Mouse (Mus musculus) MEL (cell line): ENCODE measurements around the gene Klf13. TPM values are rescaled to one million over a fixed set of nuclear protein-coding genes. Genes with fewer than 3 reads are reported as not detected.

Experiments used
- DNase-seq: peaks from one replicate; pipeline ENCODE4 v3.0.0; 2011; ENCODE audit warnings: low read depth, low spot score
- H3K27ac ChIP-seq: 2 replicates; pipeline ENCODE4 v1.5.1; 2012; ENCODE audit warnings: low read depth, mild to moderate bottlenecking, control low read depth, low read length, moderate library complexity; ENCODE audit not compliant: control insufficient read depth
- H3K27me3 ChIP-seq, 2 experiments: fragments of 150-350 bp in 1 of 2; sonication (generic) in 1 of 2; 2 replicates each; pipeline ENCODE4 v1.6.1; 2012; ENCODE audit warnings: low read length in 2 of 2, mild to moderate bottlenecking in 2 of 2, improper control_type of control experiment in 1 of 2, moderate library complexity in 1 of 2; ENCODE audit not compliant: insufficient read depth in 2 of 2, control insufficient read depth in 1 of 2
- H3K36me3 ChIP-seq, 2 experiments: 2 replicates each; pipeline ENCODE4 v1.6.1; 2012 to 2014; ENCODE audit warnings: low read length in 2 of 2, improper control_type of control experiment in 1 of 2, inconsistent platforms in 1 of 2, mild to moderate bottlenecking in 1 of 2; ENCODE audit not compliant: insufficient read depth in 2 of 2, control insufficient read depth in 1 of 2
- H3K4me1 ChIP-seq, 2 experiments: fragments of 150-350 bp in 1 of 2; sonication (generic) in 1 of 2; 2 replicates each; pipeline ENCODE4 v1.6.1; 2012; ENCODE audit warnings: low read length in 2 of 2, improper control_type of control experiment in 1 of 2, mild to moderate bottlenecking in 1 of 2; ENCODE audit not compliant: insufficient read depth in 2 of 2, control insufficient read depth in 1 of 2
- H3K4me3 ChIP-seq, 2 experiments: fragments of 150-350 bp in 1 of 2; sonication (generic) in 1 of 2; 2 replicates each; pipeline ENCODE4 v1.5.1; 2012; ENCODE audit warnings: low read depth in 2 of 2, low read length in 2 of 2, mild to moderate bottlenecking in 2 of 2, moderate library complexity in 2 of 2, control low read depth in 1 of 2, improper control_type of control experiment in 1 of 2; ENCODE audit not compliant: control insufficient read depth in 1 of 2, insufficient read depth in 1 of 2
- H3K79me2 ChIP-seq: 2 replicates; pipeline ENCODE4 v1.6.1; 2012; ENCODE audit warnings: mild to moderate bottlenecking, low read length, moderate library complexity; ENCODE audit not compliant: control insufficient read depth, poor library complexity, insufficient read depth
- H3K9ac ChIP-seq: 2 replicates; pipeline ENCODE4 v1.6.1; 2012; ENCODE audit warnings: low read depth, mild to moderate bottlenecking, control low read depth, low read length, moderate library complexity; ENCODE audit not compliant: control insufficient read depth, poor library complexity, severe bottlenecking
- H3K9me3 ChIP-seq: fragments of 150-350 bp; sonication (generic); replicated peaks from 2 replicates; pipeline ENCODE4 v1.6.1; 2012; ENCODE audit warnings: mild to moderate bottlenecking, low read length, improper control_type of control experiment, moderate library complexity; ENCODE audit not compliant: insufficient read depth
- CHD1 ChIP-seq: IDR thresholded peaks from 2 replicates; pipeline ENCODE4 v1.6.1; 2012; ENCODE audit warnings: low read depth, mild to moderate bottlenecking, inconsistent platforms, low read length, improper control_type of control experiment
- CHD2 ChIP-seq: IDR thresholded peaks from 2 replicates; pipeline ENCODE4 v1.6.1; 2011; ENCODE audit warnings: low read length, improper control_type of control experiment
- CTCF ChIP-seq, 3 experiments: IDR thresholded peaks in 2 of 3; conservative IDR thresholded peaks in 1 of 3; 2 replicates each; pipeline ENCODE4 v1.5.1; 2011 to 2012; ENCODE audit warnings: low read length in 3 of 3, low read depth in 2 of 3, mild to moderate bottlenecking in 2 of 3, improper control_type of control experiment in 1 of 3, inconsistent platforms in 1 of 3, mixed read lengths in 1 of 3, moderate library complexity in 1 of 3; ENCODE audit not compliant: control insufficient read depth in 1 of 3, insufficient read depth in 1 of 3, poor library complexity in 1 of 3, severe bottlenecking in 1 of 3
- E2F4 ChIP-seq: IDR thresholded peaks from 2 replicates; pipeline ENCODE4 v1.6.1; 2011; ENCODE audit warnings: low read depth, low read length, improper control_type of control experiment, borderline replicate concordance
- EP300 ChIP-seq, 2 experiments: IDR thresholded peaks; 2 replicates each; pipeline ENCODE4 v1.6.1; 2011; ENCODE audit warnings: improper control_type of control experiment in 2 of 2, low read length in 2 of 2, low read depth in 1 of 2, mild to moderate bottlenecking in 1 of 2
- ETS1 ChIP-seq: IDR thresholded peaks from 2 replicates; pipeline ENCODE4 v1.6.1; 2012; ENCODE audit warnings: low read depth, mild to moderate bottlenecking, inconsistent platforms, low read length, improper control_type of control experiment, moderate library complexity
- GATA1 ChIP-seq: IDR thresholded peaks from 2 replicates; pipeline ENCODE4 v1.6.1; 2011; ENCODE audit warnings: low read depth, low read length, improper control_type of control experiment
- KAT2A ChIP-seq: conservative IDR thresholded peaks from 2 replicates; pipeline ENCODE4 v1.6.1; 2012; ENCODE audit warnings: low read depth, low read length, improper control_type of control experiment, inconsistent platforms
- MAFK ChIP-seq: IDR thresholded peaks from 2 replicates; pipeline ENCODE4 v1.6.1; 2011; ENCODE audit warnings: low read depth, mild to moderate bottlenecking, low read length, improper control_type of control experiment, borderline replicate concordance
- MAX ChIP-seq: IDR thresholded peaks from 2 replicates; pipeline ENCODE4 v1.6.1; 2011; ENCODE audit warnings: low read length, improper control_type of control experiment
- MEF2A ChIP-seq: IDR thresholded peaks from 2 replicates; pipeline ENCODE4 v1.6.1; 2014; ENCODE audit warnings: low read depth, mild to moderate bottlenecking, inconsistent platforms, low read length, improper control_type of control experiment; ENCODE audit not compliant: poor library complexity, insufficient replicate concordance, severe bottlenecking; ENCODE audit errors: extremely low read depth
- MXI1 ChIP-seq: IDR thresholded peaks from 2 replicates; pipeline ENCODE4 v1.6.1; 2011; ENCODE audit warnings: mild to moderate bottlenecking, low read depth, low read length, improper control_type of control experiment
- MYB ChIP-seq: IDR thresholded peaks from 2 replicates; pipeline ENCODE4 v1.6.1; 2011; ENCODE audit warnings: mild to moderate bottlenecking, low read depth, low read length, improper control_type of control experiment
- POLR2A ChIP-seq, 2 experiments: IDR thresholded peaks; 2 replicates each; pipeline ENCODE4 v1.6.1; 2011 to 2012; ENCODE audit warnings: low read length in 2 of 2, mild to moderate bottlenecking in 2 of 2, control low read depth in 1 of 2, improper control_type of control experiment in 1 of 2, low read depth in 1 of 2, moderate library complexity in 1 of 2; ENCODE audit not compliant: control insufficient read depth in 1 of 2, insufficient read depth in 1 of 2, poor library complexity in 1 of 2
- POLR2AphosphoS2 ChIP-seq: IDR thresholded peaks from 2 replicates; pipeline ENCODE4 v1.6.1; 2011; ENCODE audit warnings: low read length, improper control_type of control experiment
- POLR2AphosphoS5 ChIP-seq: IDR thresholded peaks from 2 replicates; pipeline ENCODE4 v1.6.1; 2012; ENCODE audit warnings: low read depth, borderline replicate concordance, mild to moderate bottlenecking, inconsistent platforms, low read length, moderate library complexity, mixed read lengths
- RAD21 ChIP-seq: IDR thresholded peaks from 2 replicates; pipeline ENCODE4 v1.6.1; 2011; ENCODE audit warnings: mild to moderate bottlenecking, low read depth, low read length, improper control_type of control experiment
- TAL1 ChIP-seq: IDR thresholded peaks from 2 replicates; pipeline ENCODE4 v1.6.1; 2012; ENCODE audit warnings: mild to moderate bottlenecking, inconsistent platforms, low read length, moderate library complexity, mixed read lengths
- TBP ChIP-seq: IDR thresholded peaks from 2 replicates; pipeline ENCODE4 v1.8.0; 2011; ENCODE audit warnings: low read depth, low read length, improper control_type of control experiment
- UBTF ChIP-seq: IDR thresholded peaks from 2 replicates; pipeline ENCODE4 v1.6.1; 2012; ENCODE audit warnings: low read depth, mild to moderate bottlenecking, inconsistent platforms, low read length, improper control_type of control experiment, moderate library complexity, borderline replicate concordance; ENCODE audit not compliant: insufficient read depth
- USF1 ChIP-seq: IDR thresholded peaks from 2 replicates; pipeline ENCODE4 v1.6.1; 2014; ENCODE audit warnings: low read depth, mild to moderate bottlenecking, inconsistent platforms, low read length, improper control_type of control experiment, moderate library complexity
- polyA plus RNA-seq, 2 experiments: library from polyadenylated mRNA; stranded (reverse) in 1 of 2; unstranded in 1 of 2; fragments of >175 nt in 1 of 2; fragments of >200 nt in 1 of 2; gene quantifications; 2 replicates each; pipeline versions ENCODE4 v1.2.1 to v1.2.4; 2012; ENCODE audit warnings: low replicate concordance in 2 of 2, low read depth in 1 of 2; ENCODE audit not compliant: insufficient read length in 2 of 2, insufficient read depth in 1 of 2, missing spikeins in 1 of 2
- total RNA-seq: library from RNA; depleted of rRNA; stranded (reverse); fragments of 300-350 nt; gene quantifications from 2 replicates; pipeline ENCODE4 v1.2.3, GENCODE M21; 2012

Klf13 gene
- total and polyA plus RNA-seq, 3 experiments, result 21.6 to 118 (median 26.9) TPM

DNA sequence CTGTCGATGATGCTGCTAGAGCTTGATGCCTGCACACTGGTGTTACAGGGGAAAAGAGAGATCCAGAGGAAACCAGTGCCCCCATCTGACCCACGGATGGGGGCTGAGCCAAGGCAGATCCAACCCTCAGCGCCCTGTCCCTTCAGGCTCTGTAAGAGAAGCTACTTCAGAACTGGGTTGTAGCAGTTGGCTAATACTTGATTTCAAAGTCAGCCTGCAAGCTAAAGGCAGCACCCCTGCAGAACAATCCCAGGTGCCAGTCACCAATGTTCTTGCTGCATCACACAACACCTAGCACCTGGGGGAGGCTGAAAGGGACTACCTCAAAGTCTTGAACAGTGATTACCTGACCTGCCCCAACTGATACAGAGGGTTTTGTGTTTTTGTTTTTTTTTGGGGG is 36.8 kb downstream of the Klf13 start:
- no peak overlapping the region for H3K9ac ChIP-seq
- H3K4me1 ChIP-seq, result peaks cover 17 to 34% of the 10 kb centered on the region in 2 experiments
- peaks cover 39% of the 10 kb centered on the region for H3K79me2 ChIP-seq
- H3K36me3 ChIP-seq, result peaks cover 0 to 23% of the 10 kb centered on the region in 2 experiments; a peak in 2 of 4 replicates
- no peak for DNase-seq
- TF ChIP-seq RAD21, result no peak
- no peak for TF ChIP-seq MEF2A
- no peak for TF ChIP-seq POLR2AphosphoS5
- no peak for TF ChIP-seq ETS1
- TF ChIP-seq KAT2A, result no peak
- no peak for TF ChIP-seq MXI1
- TF ChIP-seq MAFK, result no peak
- TF ChIP-seq CHD1, result no peak
- no peak for TF ChIP-seq USF1
- TF ChIP-seq TAL1, result no peak
- no peak for TF ChIP-seq E2F4
- TF ChIP-seq UBTF, result no peak
- no peak for TF ChIP-seq MYB
- TF ChIP-seq POLR2AphosphoS2, result no peak
- no peak for TF ChIP-seq CHD2
- no peak for TF ChIP-seq MAX
- no peak for TF ChIP-seq EP300 (IDR thresholded peaks at IDR 0.05; ENCODE audit: low read depth in 1 of 2, low read length in 2 of 2)
- no peak for TF ChIP-seq GATA1
- TF ChIP-seq CTCF (IDR thresholded peaks at IDR 0.05 in 2 of 3, conservative IDR thresholded peaks at IDR 0.05 in 1 of 3; ENCODE audit: control insufficient read depth in 1 of 3, insufficient read depth in 1 of 3, low read depth in 2 of 3, low read length in 3 of 3, poor library complexity in 1 of 3, severe bottlenecking in 1 of 3), result no peak
- no peak overlapping the region for H3K27ac ChIP-seq
- no peaks in the 10 kb centered on the region for H3K27me3 ChIP-seq
- no peaks in the 10 kb centered on the region for H3K9me3 ChIP-seq
- no peak overlapping the region for H3K4me3 ChIP-seq

DNA sequence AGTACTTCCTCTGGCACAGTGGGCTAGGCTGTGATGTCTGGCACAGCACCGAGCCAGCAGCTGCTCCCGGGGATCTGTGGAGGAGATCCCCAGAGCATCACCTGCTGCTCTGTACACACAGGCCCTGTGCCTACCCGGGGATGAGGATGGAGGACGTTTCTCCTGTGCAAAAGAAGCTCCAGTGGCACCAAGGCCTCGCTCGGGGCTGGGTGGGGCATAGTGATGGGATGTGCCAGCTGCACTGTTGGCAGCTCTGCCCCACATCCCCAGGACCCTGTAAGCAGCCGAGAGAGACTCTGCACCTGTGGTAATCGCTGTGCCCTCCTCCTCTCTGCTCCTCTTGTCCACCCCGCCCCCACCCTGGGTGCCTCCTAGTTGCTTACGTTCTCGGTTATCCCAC is 37.4 kb downstream of the Klf13 start:
- DNase-seq, result no peak
- Histone ChIP-seq H3K4me1 (peaks cover 17 to 33% of the 10 kb centered on the region in 2 experiments), H3K27ac (no peak overlapping the region), H3K36me3 (peaks cover 0 to 23% of the 10 kb centered on the region in 2 experiments; a peak in 2 of 4 replicates), H3K79me2 (peaks cover 40% of the 10 kb centered on the region), H3K9me3 (no peaks in the 10 kb centered on the region), H3K9ac (no peak overlapping the region), H3K27me3 (no peaks in the 10 kb centered on the region), H3K4me3 (no peak overlapping the region)
- TF ChIP-seq TBP, result no peak
- TF ChIP-seq POLR2A (IDR thresholded peaks at IDR 0.05; ENCODE audit: control insufficient read depth in 1 of 2, insufficient read depth in 1 of 2, low read depth in 1 of 2, low read length in 2 of 2, poor library complexity in 1 of 2), result no peak
- no peak for TF ChIP-seq CHD2
- TF ChIP-seq KAT2A, result no peak
